15 mouse cellular contexts compared by ENCODE assay signal in genomic region chr1:13467886-13468630, GRCm38 (mm10).
DNase-seq lines count a peak whose midpoint lies in the region; ATAC-seq and TF ChIP-seq lines count a peak whose summit lies in the region.
"Had no signal": no experiment of that assay in that cellular context is flagged by ENCODE, and none has a peak within 500 bp of the region (broad histone marks: within the 10 kb centered on the region; RNA-seq: fewer than 3 reads in every experiment).

No protein-coding gene starts in this region.

- H3K4me3 ChIP-seq in hindbrain, embryonic 10.5 days: no peak overlapping the region
- no peak overlapping the region for H3K4me3 ChIP-seq in hindbrain, embryonic 12.5 days
- no peak overlapping the region for H3K4me3 ChIP-seq in liver, postnatal 0 days (ENCODE audit: low read depth, low read length)
- H3K4me3 ChIP-seq in liver, embryonic 11.5 days (ENCODE audit: low read depth, low read length): no peak overlapping the region
- H3K4me3 ChIP-seq: left cerebral cortex, adult 2 months; limb, embryonic 13.5 days had no signal

- H3K27ac ChIP-seq in hindbrain, embryonic 10.5 days: peak overlapping the region; percentile 23
- no peak overlapping the region for H3K27ac ChIP-seq in hindbrain, embryonic 12.5 days
- peak overlapping the region; percentile 91 for H3K27ac ChIP-seq in liver, postnatal 0 days (ENCODE audit: low read depth)
- no peak overlapping the region for H3K27ac ChIP-seq in liver, embryonic 11.5 days (ENCODE audit: low read depth, low read length)
- H3K27ac ChIP-seq: left cerebral cortex, adult 2 months; limb, embryonic 13.5 days had no signal

- TF ChIP-seq CTCF in liver, postnatal 0 days (IDR thresholded peaks at IDR 0.05; ENCODE audit: low read depth): no peak

- H3K9ac ChIP-seq in hindbrain, embryonic 12.5 days: no peak overlapping the region
- no peak overlapping the region for H3K9ac ChIP-seq in liver, postnatal 0 days (replicated peaks)
- no peak overlapping the region for H3K9ac ChIP-seq in liver, embryonic 11.5 days (ENCODE audit: low read depth, low read length)
- H3K9ac ChIP-seq: limb, embryonic 13.5 days had no signal

- DNase-seq in hindbrain, embryonic 10.5 days (ENCODE audit: low spot score): peak; percentile 8
- DNase-seq in liver, postnatal 0 days: no peak
- DNase-seq in liver, embryonic 11.5 days (ENCODE audit: low spot score): no peak
- peak; percentile 58 for DNase-seq in ZHBTc4 (ENCODE audit: low read depth, low spot score)
- DNase-seq in embryo, embryonic 9.5 days (ENCODE audit: extremely low spot score): peak; percentile 4
- DNase-seq in B cell, adult 2 months: no peak
- no peak for DNase-seq in layer of hippocampus, postnatal 14 days (ENCODE audit: low spot score in 2 of 2)
- DNase-seq: cerebellum, adult 11-12 months; cerebellum, postnatal 36 days; lung, adult 2 months had no signal

- peaks cover 14% of the 10 kb centered on the region for H3K4me1 ChIP-seq in hindbrain, embryonic 10.5 days (replicated peaks)
- H3K4me1 ChIP-seq in hindbrain, embryonic 12.5 days: 0 out of 2 replicates have a peak, but pooled peaks cover 3% of the 10 kb centered on the region
- 0 out of 2 replicates have a peak, but pooled peaks cover 6% of the 10 kb centered on the region for H3K4me1 ChIP-seq in liver, postnatal 0 days (ENCODE audit: insufficient read depth)
- H3K4me1 ChIP-seq in liver, embryonic 11.5 days (replicated peaks; ENCODE audit: control insufficient read depth, insufficient read depth, low read length): no peaks in the 10 kb centered on the region

- peaks cover 7% of the 10 kb centered on the region; the same call in 1 of the 2 replicates for H3K9me3 ChIP-seq in hindbrain, embryonic 10.5 days
- H3K9me3 ChIP-seq in hindbrain, embryonic 12.5 days (replicated peaks): no peaks in the 10 kb centered on the region
- no peaks in the 10 kb centered on the region; the same call in 1 of the 2 replicates for H3K9me3 ChIP-seq in liver, postnatal 0 days (ENCODE audit: low read length)
- no peaks in the 10 kb centered on the region for H3K9me3 ChIP-seq in liver, embryonic 11.5 days (ENCODE audit: control insufficient read depth, low read length)
- H3K9me3 ChIP-seq: limb, embryonic 13.5 days had no signal

- no peak overlapping the region for H3K4me2 ChIP-seq in hindbrain, embryonic 12.5 days (replicated peaks)
- H3K4me2 ChIP-seq in liver, postnatal 0 days (ENCODE audit: low read depth, low read length): no peak overlapping the region
- no peak overlapping the region for H3K4me2 ChIP-seq in liver, embryonic 11.5 days
- H3K4me2 ChIP-seq: limb, embryonic 13.5 days had no signal

- no peaks in the 10 kb centered on the region for H3K27me3 ChIP-seq in hindbrain, embryonic 10.5 days (ENCODE audit: insufficient read depth, poor library complexity, severe bottlenecking)
- H3K27me3 ChIP-seq in hindbrain, embryonic 12.5 days: no peaks in the 10 kb centered on the region
- H3K27me3 ChIP-seq in liver, postnatal 0 days (ENCODE audit: insufficient read depth, low read length): no peaks in the 10 kb centered on the region
- no peaks in the 10 kb centered on the region for H3K27me3 ChIP-seq in liver, embryonic 11.5 days (replicated peaks; ENCODE audit: control insufficient read depth, insufficient read depth, low read length)
- H3K27me3 ChIP-seq: limb, embryonic 13.5 days had no signal

- ATAC-seq in hindbrain, embryonic 12.5 days (ENCODE audit: low FRiP score): no peak
- ATAC-seq in liver, postnatal 0 days: no peak
- ATAC-seq in liver, embryonic 11.5 days (replicated peaks; ENCODE audit: low FRiP score): no peak
- ATAC-seq: CD4-positive, CD25-positive, alpha-beta regulatory T cell, adult 4 months; forebrain, embryonic 16.5 days had no signal

- no peak for TF ChIP-seq EP300 in liver, postnatal 0 days (IDR thresholded peaks at IDR 0.05; ENCODE audit: low read depth)

- no peaks in the 10 kb centered on the region for H3K36me3 ChIP-seq in hindbrain, embryonic 10.5 days
- no peaks in the 10 kb centered on the region for H3K36me3 ChIP-seq in hindbrain, embryonic 12.5 days
- no peaks in the 10 kb centered on the region for H3K36me3 ChIP-seq in liver, postnatal 0 days (replicated peaks; ENCODE audit: insufficient read depth, low read length)
- no peaks in the 10 kb centered on the region for H3K36me3 ChIP-seq in liver, embryonic 11.5 days (ENCODE audit: control insufficient read depth, insufficient read depth, low read length)
- H3K36me3 ChIP-seq: limb, embryonic 13.5 days had no signal

- 23% methylated on average over 2 of the region's 2 CpGs for WGBS in hindbrain, embryonic 10.5 days
- WGBS in hindbrain, embryonic 12.5 days: 22% methylated on average over 2 of the region's 2 CpGs
- 47% methylated on average over 2 of the region's 2 CpGs for WGBS in liver, postnatal 0 days (ENCODE audit: insufficient replicate concordance)
- WGBS in liver, embryonic 11.5 days: 46% methylated on average over 2 of the region's 2 CpGs

Comparison
In these comparisons a context has a peak if more than half of its experiments do, and no peak if none do; other contexts are left out.
1. H3K27ac ChIP-seq: peak in hindbrain, embryonic 10.5 days (single experiment) and liver, postnatal 0 days (single experiment); none in hindbrain, embryonic 12.5 days (single experiment) and liver, embryonic 11.5 days (single experiment).
2. DNase-seq: peak in hindbrain, embryonic 10.5 days (single experiment), ZHBTc4 (single experiment) and embryo, embryonic 9.5 days (single experiment); none in liver, postnatal 0 days (single experiment), liver, embryonic 11.5 days (single experiment), B cell, adult 2 months (0 of 2) and layer of hippocampus, postnatal 14 days (0 of 2).